Mouse (Mus musculus) hindbrain, embryonic 10.5 days (tissue): ENCODE measurements around the gene Dgki. TPM values are rescaled to one million over a fixed set of nuclear protein-coding genes. Genes with fewer than 3 reads are reported as not detected.

Source experiments
- DNase-seq: peaks from one replicate; pipeline ENCODE4 v3.0.0-alpha.2; 2017; ENCODE audit warnings: low spot score
- H3K27ac ChIP-seq: fragments of 300-500 bp; sonication (generic); 2 replicates; pipeline ENCODE4 v1.5.1; 2016; ENCODE audit warnings: mild to moderate bottlenecking, moderate library complexity
- H3K27me3 ChIP-seq: fragments of 300-500 bp; sonication (generic); 2 replicates; pipeline ENCODE4 v1.6.1; 2016; ENCODE audit warnings: mild to moderate bottlenecking; ENCODE audit not compliant: poor library complexity, insufficient read depth, severe bottlenecking
- H3K36me3 ChIP-seq: fragments of 300-500 bp; sonication (generic); 2 replicates; pipeline ENCODE4 v1.6.1; 2016; ENCODE audit warnings: mild to moderate bottlenecking, moderate library complexity
- H3K4me1 ChIP-seq: fragments of 300-500 bp; sonication (generic); replicated peaks from 2 replicates; pipeline ENCODE4 v1.6.1; 2016; ENCODE audit warnings: mild to moderate bottlenecking
- H3K4me3 ChIP-seq: fragments of 300-500 bp; sonication (generic); 2 replicates; pipeline ENCODE4 v1.5.1; 2016; ENCODE audit warnings: mild to moderate bottlenecking, moderate library complexity
- H3K9me3 ChIP-seq: fragments of 300-500 bp; sonication (generic); 2 replicates; pipeline ENCODE4 v1.6.1; 2016; ENCODE audit warnings: mild to moderate bottlenecking, moderate library complexity
- WGBS: fragments of 180-500 bp; shearing (Covaris S2); methylation state at CpG from one replicate; pipeline ENCODE4 v1.1.7; 2016; 5-methylcytosine and 5-hydroxymethylcytosine counted together
- polyA plus RNA-seq: library from polyadenylated mRNA; unstranded; fragments of >200 nt; fragmentation: Nextera tagmentation; extraction: Ambion mirVana; gene quantifications from 2 replicates; pipeline ENCODE4 v1.2.1, GENCODE M21; 2016

Dgki gene
- polyA plus RNA-seq, 1 experiment from 2014 or later, result 1.0 TPM

- Histone ChIP-seq H3K27ac (no peak overlapping the region), H3K9me3 (no peaks in the 10 kb centered on the region), H3K4me1 (no peaks in the 10 kb centered on the region), H3K36me3 (no peaks in the 10 kb centered on the region), H3K4me3 (no peak overlapping the region), H3K27me3 (no peaks in the 10 kb centered on the region)
- no peak for DNase-seq
- WGBS, result 93% methylated on average over 9 of the region's 9 CpGs
These were observed 242.0 kb downstream of the Dgki start for GRCm38 (mm10) chr6:37057957-37058356.

GRCm38 (mm10) chr6:37057536-37057935, 242.4 kb downstream of the Dgki start:
- no peak overlapping the region for H3K27ac ChIP-seq
- WGBS, result 93% methylated on average over 7 of the region's 7 CpGs
- H3K9me3 ChIP-seq, result no peaks in the 10 kb centered on the region
- no peaks in the 10 kb centered on the region for H3K27me3 ChIP-seq
- no peak overlapping the region for H3K4me3 ChIP-seq
- DNase-seq, result no peak
- no peaks in the 10 kb centered on the region for H3K4me1 ChIP-seq
- no peaks in the 10 kb centered on the region for H3K36me3 ChIP-seq

GRCm38 (mm10) chr6:37055634-37056033, 244.3 kb downstream of the Dgki start:
- H3K27ac ChIP-seq, result no peak overlapping the region
- no peak for DNase-seq
- H3K4me3 ChIP-seq, result no peak overlapping the region
- 87% methylated on average over 3 of the region's 3 CpGs for WGBS
- no peaks in the 10 kb centered on the region for H3K4me1 ChIP-seq
- H3K9me3 ChIP-seq, result no peaks in the 10 kb centered on the region
- H3K27me3 ChIP-seq, result no peaks in the 10 kb centered on the region
- no peaks in the 10 kb centered on the region for H3K36me3 ChIP-seq

- no peak for DNase-seq
- H3K4me1 ChIP-seq, result no peaks in the 10 kb centered on the region
- H3K4me3 ChIP-seq, result no peak overlapping the region
- no peaks in the 10 kb centered on the region for H3K36me3 ChIP-seq
- no peaks in the 10 kb centered on the region for H3K27me3 ChIP-seq
- H3K9me3 ChIP-seq, result no peaks in the 10 kb centered on the region
- WGBS, result 86% methylated on average over 5 of the region's 5 CpGs
- H3K27ac ChIP-seq, result no peak overlapping the region
These were observed 244.9 kb downstream of the Dgki start for GRCm38 (mm10) chr6:37055128-37055527.

- no peaks in the 10 kb centered on the region for H3K4me1 ChIP-seq
- no peaks in the 10 kb centered on the region for H3K36me3 ChIP-seq
- H3K4me3 ChIP-seq, result no peak overlapping the region
- H3K27ac ChIP-seq, result no peak overlapping the region
- H3K27me3 ChIP-seq, result no peaks in the 10 kb centered on the region
- WGBS, result 50% methylated on average over 6 of the region's 6 CpGs
- no peaks in the 10 kb centered on the region for H3K9me3 ChIP-seq
- DNase-seq, result no peak
These were observed 245.5 kb downstream of the Dgki start for GRCm38 (mm10) chr6:37054435-37055020.

- Histone ChIP-seq H3K27me3 (no peaks in the 10 kb centered on the region), H3K36me3 (no peaks in the 10 kb centered on the region), H3K4me1 (no peaks in the 10 kb centered on the region), H3K9me3 (no peaks in the 10 kb centered on the region), H3K27ac (no peak overlapping the region), H3K4me3 (no peak overlapping the region)
- DNase-seq, result no peak
- 68% methylated on average over 2 of the region's 2 CpGs for WGBS
These were observed 246.6 kb downstream of the Dgki start for GRCm38 (mm10) chr6:37053411-37053810.

- no peaks in the 10 kb centered on the region for H3K36me3 ChIP-seq
- DNase-seq, result no peak
- 60% methylated on average over 5 of the region's 5 CpGs for WGBS
- no peaks in the 10 kb centered on the region for H3K4me1 ChIP-seq
- H3K27me3 ChIP-seq, result no peaks in the 10 kb centered on the region
- H3K27ac ChIP-seq, result no peak overlapping the region
- H3K9me3 ChIP-seq, result no peaks in the 10 kb centered on the region
- no peak overlapping the region for H3K4me3 ChIP-seq
These were observed 248.3 kb downstream of the Dgki start for GRCm38 (mm10) chr6:37051652-37052051.

GRCm38 (mm10) chr6:37051150-37051549, 248.8 kb downstream of the Dgki start:
- WGBS, result 99% methylated on average over 1 of the region's 1 CpGs
- H3K4me3 ChIP-seq, result no peak overlapping the region
- DNase-seq, result no peak
- H3K36me3 ChIP-seq, result no peaks in the 10 kb centered on the region
- no peaks in the 10 kb centered on the region for H3K9me3 ChIP-seq
- no peak overlapping the region for H3K27ac ChIP-seq
- H3K27me3 ChIP-seq, result no peaks in the 10 kb centered on the region
- no peaks in the 10 kb centered on the region for H3K4me1 ChIP-seq

GRCm38 (mm10) chr6:37047611-37048129, 252.3 kb downstream of the Dgki start:
- Histone ChIP-seq H3K27ac (no peak overlapping the region), H3K36me3 (no peaks in the 10 kb centered on the region), H3K9me3 (no peaks in the 10 kb centered on the region), H3K27me3 (no peaks in the 10 kb centered on the region), H3K4me3 (no peak overlapping the region), H3K4me1 (no peaks in the 10 kb centered on the region)
- DNase-seq, result no peak
- 63% methylated on average over 4 of the region's 4 CpGs for WGBS

GRCm38 (mm10) chr6:37046152-37046788, 253.7 kb downstream of the Dgki start:
- 34% methylated on average over 4 of the region's 4 CpGs for WGBS

GRCm38 (mm10) chr6:37044796-37045195, 255.2 kb downstream of the Dgki start:
- no peaks in the 10 kb centered on the region for H3K4me1 ChIP-seq
- no peaks in the 10 kb centered on the region for H3K36me3 ChIP-seq
- H3K27me3 ChIP-seq, result no peaks in the 10 kb centered on the region
- no peak for DNase-seq
- 87% methylated on average over 4 of the region's 4 CpGs for WGBS
- no peaks in the 10 kb centered on the region for H3K9me3 ChIP-seq
- H3K4me3 ChIP-seq, result no peak overlapping the region
- no peak overlapping the region for H3K27ac ChIP-seq

More at GRCm38 (mm10) chr6:37046152-37046788, 253.7 kb downstream of the Dgki start:
- no peak overlapping the region for H3K4me3 ChIP-seq
- no peaks in the 10 kb centered on the region for H3K27me3 ChIP-seq
- no peaks in the 10 kb centered on the region for H3K36me3 ChIP-seq
- H3K4me1 ChIP-seq, result no peaks in the 10 kb centered on the region
- no peaks in the 10 kb centered on the region for H3K9me3 ChIP-seq
- DNase-seq, result peak; percentile 65
- H3K27ac ChIP-seq, result no peak overlapping the region

- H3K36me3 ChIP-seq, result no peaks in the 10 kb centered on the region
- WGBS, result 47% methylated on average over 8 of the region's 8 CpGs
- no peak overlapping the region for H3K4me3 ChIP-seq
- no peaks in the 10 kb centered on the region for H3K9me3 ChIP-seq
- H3K4me1 ChIP-seq, result peaks cover 26% of the 10 kb centered on the region
- DNase-seq, result no peak
- H3K27ac ChIP-seq, result no peak overlapping the region
- H3K27me3 ChIP-seq, result no peaks in the 10 kb centered on the region
These were observed 261.5 kb downstream of the Dgki start for GRCm38 (mm10) chr6:37038444-37038843.

- Histone ChIP-seq H3K27me3 (no peaks in the 10 kb centered on the region), H3K4me3 (no peak overlapping the region), H3K9me3 (no peaks in the 10 kb centered on the region), H3K27ac (0 out of 2 replicates have a peak overlapping the region, but pooled peaks have one; percentile 3), H3K4me1 (peaks cover 26% of the 10 kb centered on the region), H3K36me3 (no peaks in the 10 kb centered on the region)
- WGBS, result 70% methylated on average over 11 of the region's 11 CpGs
- DNase-seq, result peak; percentile 63
These were observed 262.7 kb downstream of the Dgki start for GRCm38 (mm10) chr6:37037115-37037908.
